Mouse (Mus musculus): ENCODE data around the gene Srrm4. TPM values are rescaled to one million over a fixed set of nuclear protein-coding genes. Genes with fewer than 3 reads are reported as not detected.

Gene Srrm4
- polyA plus RNA-seq, 1 experiment from 2014 or later, result 4.3 TPM

- WGBS, result 22% methylated on average over 4 of the region's 4 CpGs
- no peaks in the 10 kb centered on the region for H3K9me3 ChIP-seq
- peaks cover 28% of the 10 kb centered on the region for H3K4me1 ChIP-seq
- DNase-seq (ENCODE audit: low spot score), result no peak
- no peaks in the 10 kb centered on the region for H3K36me3 ChIP-seq (replicated peaks)
- H3K4me3 ChIP-seq, result no peak overlapping the region
- H3K27me3 ChIP-seq (replicated peaks; ENCODE audit: low read depth, poor library complexity, severe bottlenecking), result peaks cover 9% of the 10 kb centered on the region; the same call in 1 of the 2 replicates
- H3K27ac ChIP-seq (replicated peaks), result no peak overlapping the region
Measured at GRCm38 (mm10) chr5:116407321-116407720, 184.3 kb downstream of the Srrm4 start.

GRCm38 (mm10) chr5:116406507-116406906 is 185.1 kb downstream of the Srrm4 start:
- Histone ChIP-seq H3K9me3 (no peaks in the 10 kb centered on the region), H3K4me1 (peaks cover 28% of the 10 kb centered on the region), H3K36me3 (replicated peaks) (no peaks in the 10 kb centered on the region), H3K27ac (replicated peaks) (no peak overlapping the region), H3K27me3 (replicated peaks; ENCODE audit: low read depth, poor library complexity, severe bottlenecking) (peaks cover 9% of the 10 kb centered on the region; the same call in 1 of the 2 replicates), H3K4me3 (no peak overlapping the region)
- 78% methylated on average over 3 of the region's 3 CpGs for WGBS
- no peak for DNase-seq (ENCODE audit: low spot score)

GRCm38 (mm10) chr5:116405934-116406333 is 185.7 kb downstream of the Srrm4 start:
- Histone ChIP-seq H3K27me3 (replicated peaks; ENCODE audit: low read depth, poor library complexity, severe bottlenecking) (peaks cover 4% of the 10 kb centered on the region; the same call in 1 of the 2 replicates), H3K9me3 (no peaks in the 10 kb centered on the region), H3K4me1 (peaks cover 24% of the 10 kb centered on the region), H3K36me3 (replicated peaks) (no peaks in the 10 kb centered on the region), H3K4me3 (no peak overlapping the region), H3K27ac (replicated peaks) (no peak overlapping the region)
- 91% methylated on average over 1 of the region's 1 CpGs for WGBS
- DNase-seq (ENCODE audit: low spot score), result no peak

- H3K27ac ChIP-seq (replicated peaks), result no peak overlapping the region
- H3K27me3 ChIP-seq (replicated peaks; ENCODE audit: low read depth, poor library complexity, severe bottlenecking), result 0 out of 2 replicates have a peak, but pooled peaks cover 3% of the 10 kb centered on the region
- no peak for DNase-seq (ENCODE audit: low spot score)
- H3K4me3 ChIP-seq, result no peak overlapping the region
- peaks cover 12% of the 10 kb centered on the region; the same call in 1 of the 2 replicates for H3K4me1 ChIP-seq
- H3K9me3 ChIP-seq, result no peaks in the 10 kb centered on the region
- 80% methylated on average over 2 of the region's 2 CpGs for WGBS
- H3K36me3 ChIP-seq (replicated peaks), result no peaks in the 10 kb centered on the region
Measured at GRCm38 (mm10) chr5:116404063-116404462, 187.6 kb downstream of the Srrm4 start.

GRCm38 (mm10) chr5:116400801-116401200 is 190.8 kb downstream of the Srrm4 start:
- DNase-seq (ENCODE audit: low spot score), result no peak
- Histone ChIP-seq H3K36me3 (replicated peaks) (no peaks in the 10 kb centered on the region), H3K4me1 (peaks cover 5% of the 10 kb centered on the region; the same call in 1 of the 2 replicates), H3K4me3 (no peak overlapping the region), H3K27ac (replicated peaks) (no peak overlapping the region), H3K9me3 (no peaks in the 10 kb centered on the region), H3K27me3 (replicated peaks; ENCODE audit: low read depth, poor library complexity, severe bottlenecking) (no peaks in the 10 kb centered on the region)
- 84% methylated on average over 3 of the region's 3 CpGs for WGBS

GRCm38 (mm10) chr5:116400042-116400730 is 191.4 kb downstream of the Srrm4 start:
- Histone ChIP-seq H3K27me3 (replicated peaks; ENCODE audit: low read depth, poor library complexity, severe bottlenecking) (no peaks in the 10 kb centered on the region), H3K36me3 (replicated peaks) (no peaks in the 10 kb centered on the region), H3K9me3 (no peaks in the 10 kb centered on the region), H3K4me3 (no peak overlapping the region), H3K4me1 (peaks cover 5% of the 10 kb centered on the region; the same call in 1 of the 2 replicates), H3K27ac (replicated peaks) (no peak overlapping the region)
- WGBS, result 77% methylated on average over 8 of the region's 8 CpGs
- no peak for DNase-seq (ENCODE audit: low spot score)

- Histone ChIP-seq H3K4me1 (peaks cover 5% of the 10 kb centered on the region; the same call in 1 of the 2 replicates), H3K27me3 (replicated peaks; ENCODE audit: low read depth, poor library complexity, severe bottlenecking) (no peaks in the 10 kb centered on the region), H3K9me3 (no peaks in the 10 kb centered on the region), H3K36me3 (replicated peaks) (no peaks in the 10 kb centered on the region), H3K4me3 (no peak overlapping the region), H3K27ac (replicated peaks) (no peak overlapping the region)
- 83% methylated on average over 5 of the region's 5 CpGs for WGBS
- no peak for DNase-seq (ENCODE audit: low spot score)
Measured at GRCm38 (mm10) chr5:116396104-116396503, 195.5 kb downstream of the Srrm4 start.

- Histone ChIP-seq H3K4me3 (no peak overlapping the region), H3K36me3 (replicated peaks) (no peaks in the 10 kb centered on the region), H3K27me3 (replicated peaks; ENCODE audit: low read depth, poor library complexity, severe bottlenecking) (no peaks in the 10 kb centered on the region), H3K27ac (replicated peaks) (no peak overlapping the region), H3K4me1 (no peaks in the 10 kb centered on the region; the same call in 1 of the 2 replicates), H3K9me3 (no peaks in the 10 kb centered on the region)
- WGBS, result 85% methylated on average over 9 of the region's 9 CpGs
- no peak for DNase-seq (ENCODE audit: low spot score)
Measured at GRCm38 (mm10) chr5:116392603-116393002, 199.0 kb downstream of the Srrm4 start.

GRCm38 (mm10) chr5:116389856-116390542 is 201.6 kb downstream of the Srrm4 start:
- 79% methylated on average over 15 of the region's 15 CpGs for WGBS
- Histone ChIP-seq H3K36me3 (replicated peaks) (no peaks in the 10 kb centered on the region), H3K4me3 (no peak overlapping the region), H3K9me3 (no peaks in the 10 kb centered on the region), H3K27ac (replicated peaks) (no peak overlapping the region), H3K4me1 (peaks cover 5% of the 10 kb centered on the region; the same call in 1 of the 2 replicates), H3K27me3 (replicated peaks; ENCODE audit: low read depth, poor library complexity, severe bottlenecking) (no peaks in the 10 kb centered on the region)
- DNase-seq (ENCODE audit: low spot score), result no peak

GRCm38 (mm10) chr5:116389321-116389720 is 202.3 kb downstream of the Srrm4 start:
- no peaks in the 10 kb centered on the region for H3K36me3 ChIP-seq (replicated peaks)
- H3K4me3 ChIP-seq, result no peak overlapping the region
- H3K27ac ChIP-seq (replicated peaks), result no peak overlapping the region
- DNase-seq (ENCODE audit: low spot score), result no peak
- no peaks in the 10 kb centered on the region for H3K9me3 ChIP-seq
- no peaks in the 10 kb centered on the region for H3K27me3 ChIP-seq (replicated peaks; ENCODE audit: low read depth, poor library complexity, severe bottlenecking)
- H3K4me1 ChIP-seq, result peaks cover 5% of the 10 kb centered on the region; the same call in 1 of the 2 replicates
- WGBS, result 84% methylated on average over 4 of the region's 4 CpGs

Measured in embryonic facial prominence, embryonic 10.5 days (tissue).